Mouse (Mus musculus) heart, embryonic 11.5 days (tissue): Measurements from ENCODE around the gene Hoxc8. TPM values are rescaled to one million over a fixed set of nuclear protein-coding genes. Genes with fewer than 3 reads are reported as not detected.

Experiments
- ATAC-seq: fragments of 200-750 bp; cut with Nextera tagmentation; replicated peaks from 2 replicates; pipeline ENCODE4 v1.8.0; 2017; ENCODE audit warnings: moderate library complexity; ENCODE audit not compliant: insufficient number of reproducible peaks, low FRiP score, low TSS enrichment
- H3K27ac ChIP-seq: fragments of 300-500 bp; sonication (generic); 2 replicates; pipeline ENCODE4 v1.5.1; 2014; ENCODE audit warnings: mild to moderate bottlenecking, low read depth, low read length
- H3K27me3 ChIP-seq: fragments of 300-500 bp; sonication (generic); 2 replicates; pipeline ENCODE4 v1.6.1; 2014; ENCODE audit warnings: mild to moderate bottlenecking, low read length, mixed read lengths; ENCODE audit not compliant: control insufficient read depth, insufficient read depth
- H3K36me3 ChIP-seq: fragments of 300-500 bp; sonication (generic); 2 replicates; pipeline ENCODE4 v1.6.1; 2014; ENCODE audit warnings: mild to moderate bottlenecking, low read length, moderate library complexity, mixed read lengths; ENCODE audit not compliant: control insufficient read depth, insufficient read depth
- H3K4me1 ChIP-seq: fragments of 300-500 bp; sonication (generic); 2 replicates; pipeline ENCODE4 v1.6.1; 2014; ENCODE audit warnings: low read length; ENCODE audit not compliant: control insufficient read depth, insufficient read depth
- H3K4me2 ChIP-seq: fragments of 300-500 bp; sonication (generic); 2 replicates; pipeline ENCODE4 v1.6.1; 2014; ENCODE audit warnings: mild to moderate bottlenecking, moderate library complexity
- H3K4me3 ChIP-seq: fragments of 300-500 bp; sonication (generic); 2 replicates; pipeline ENCODE4 v1.5.1; 2014; ENCODE audit warnings: low read depth, low read length
- H3K9ac ChIP-seq: fragments of 300-500 bp; sonication (generic); 2 replicates; pipeline ENCODE4 v1.6.1; 2014; ENCODE audit warnings: mild to moderate bottlenecking, low read depth, low read length, moderate library complexity
- H3K9me3 ChIP-seq: fragments of 300-500 bp; sonication (generic); replicated peaks from 2 replicates; pipeline ENCODE4 v1.6.1; 2016; ENCODE audit warnings: low read length; ENCODE audit not compliant: control insufficient read depth
- WGBS: fragments of 180-500 bp; shearing (Covaris S2); extraction: QIAGEN DNeasy Blood & Tissue Kit; methylation state at CpG from one replicate; pipeline ENCODE4 v1.1.7; 2014; ENCODE audit not compliant: insufficient replicate concordance; 5-methylcytosine and 5-hydroxymethylcytosine counted together
- polyA plus RNA-seq: library from polyadenylated mRNA; unstranded; fragments of >200 nt; fragmentation: Nextera tagmentation; extraction: Ambion mirVana; gene quantifications from 2 replicates; pipeline ENCODE4 v1.2.1, GENCODE M21; 2014

The Hoxc8 gene
- polyA plus RNA-seq, 1 experiment from 2014 or later = 0.20 TPM

GRCm38 (mm10) chr15:103005797-103006196 lies 15.4 kb downstream of the Hoxc8 start:
- Histone ChIP-seq H3K27ac (no peak overlapping the region), H3K9ac (no peak overlapping the region), H3K4me2 (no peak overlapping the region), H3K36me3 (no peaks in the 10 kb centered on the region), H3K9me3 (no peaks in the 10 kb centered on the region), H3K4me1 (peaks cover 7% of the 10 kb centered on the region; the same call in 1 of the 2 replicates), H3K27me3 (peaks cover 99% of the 10 kb centered on the region), H3K4me3 (no peak overlapping the region)
- WGBS = 6% methylated on average over 5 of the region's 5 CpGs
- ATAC-seq = no peak

DNA sequence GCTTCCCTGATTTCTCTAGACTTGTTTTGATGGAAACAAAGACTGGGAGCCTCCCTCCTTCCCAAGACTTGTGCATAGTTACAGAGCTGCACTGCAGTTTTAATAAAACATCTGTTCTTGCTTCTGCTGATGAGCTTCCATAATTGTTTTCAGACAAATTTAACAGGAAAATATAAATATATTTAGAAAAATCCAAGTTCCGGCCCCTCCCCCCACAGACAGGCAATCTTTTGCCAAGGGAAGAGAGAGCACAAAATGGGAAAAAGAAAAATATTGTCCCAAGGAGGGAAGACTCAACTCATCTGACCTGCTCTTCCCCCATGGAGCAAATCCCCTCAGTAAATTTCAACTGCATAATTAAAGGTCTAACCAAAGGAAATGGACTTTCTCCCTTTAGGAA lies 15.9 kb downstream of the Hoxc8 start:
- Histone ChIP-seq H3K9ac (no peak overlapping the region), H3K4me3 (no peak overlapping the region), H3K36me3 (no peaks in the 10 kb centered on the region), H3K4me1 (peaks cover 2% of the 10 kb centered on the region; the same call in 1 of the 2 replicates), H3K4me2 (no peak overlapping the region), H3K27me3 (peaks cover 99% of the 10 kb centered on the region), H3K27ac (no peak overlapping the region), H3K9me3 (no peaks in the 10 kb centered on the region)
- WGBS = 3% methylated on average over 1 of the region's 1 CpGs
- no peak for ATAC-seq

- no peak for ATAC-seq
- Histone ChIP-seq H3K36me3 (no peaks in the 10 kb centered on the region), H3K4me3 (no peak overlapping the region), H3K9ac (no peak overlapping the region), H3K27me3 (peaks cover 98% of the 10 kb centered on the region), H3K4me2 (no peak overlapping the region), H3K4me1 (no peaks in the 10 kb centered on the region), H3K27ac (no peak overlapping the region), H3K9me3 (no peaks in the 10 kb centered on the region)
- WGBS = under 1% methylated on average over 27 of the region's 27 CpGs
These were observed 19.1 kb downstream of the Hoxc8 start for GRCm38 (mm10) chr15:103009265-103010111.

- H3K4me1 ChIP-seq = 0 out of 2 replicates have a peak, but pooled peaks cover 3% of the 10 kb centered on the region
These were observed 19.9 kb downstream of the Hoxc8 start for GRCm38 (mm10) chr15:103010112-103010846.

DNA sequence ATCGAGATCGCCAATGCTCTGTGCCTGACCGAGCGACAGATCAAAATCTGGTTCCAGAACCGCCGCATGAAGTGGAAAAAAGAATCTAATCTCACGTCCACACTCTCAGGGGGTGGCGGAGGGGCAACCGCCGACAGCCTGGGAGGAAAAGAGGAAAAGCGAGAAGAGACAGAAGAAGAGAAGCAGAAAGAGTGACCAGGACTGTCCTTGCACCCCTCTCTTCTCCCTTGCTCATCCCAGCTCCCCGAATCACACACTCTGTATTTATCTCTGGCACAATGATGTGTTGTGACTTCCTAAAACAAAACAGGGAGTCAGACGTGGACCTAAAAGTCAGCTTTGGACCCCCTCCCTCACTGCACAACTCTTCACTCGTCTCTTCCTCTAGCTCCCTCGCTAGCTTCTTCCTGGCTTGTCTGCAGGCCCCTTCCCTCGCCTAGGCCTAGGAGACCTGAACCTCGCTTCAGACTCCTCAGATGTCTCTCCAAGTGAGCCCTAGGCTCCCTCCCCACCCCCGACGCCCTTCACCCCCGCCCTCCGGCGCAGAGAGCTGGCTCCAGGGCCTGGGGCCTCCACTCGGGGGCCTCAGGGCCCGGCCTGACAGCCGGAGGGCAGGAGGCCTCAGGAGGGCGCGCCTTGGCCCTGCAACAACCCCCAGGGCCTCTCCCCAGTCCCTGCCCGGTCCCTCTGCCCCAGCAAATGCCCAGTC lies 20.6 kb downstream of the Hoxc8 start:
- no peak overlapping the region for H3K4me3 ChIP-seq

More at GRCm38 (mm10) chr15:103010112-103010846, 19.9 kb downstream of the Hoxc8 start:
- no peaks in the 10 kb centered on the region for H3K9me3 ChIP-seq
- H3K27me3 ChIP-seq = peaks cover 98% of the 10 kb centered on the region
- ATAC-seq = no peak
- no peaks in the 10 kb centered on the region for H3K36me3 ChIP-seq
- peak overlapping the region; percentile 11; the same call in 1 of the 2 replicates for H3K4me2 ChIP-seq
- no peak overlapping the region for H3K27ac ChIP-seq
- H3K4me3 ChIP-seq = no peak overlapping the region
- H3K9ac ChIP-seq = no peak overlapping the region
- WGBS = under 1% methylated on average over 31 of the region's 31 CpGs

GRCm38 (mm10) chr15:103011928-103012486 lies 21.6 kb downstream of the Hoxc8 start:
- H3K4me1 ChIP-seq = 0 out of 2 replicates have a peak, but pooled peaks cover 3% of the 10 kb centered on the region
- ATAC-seq = no peak
- H3K27ac ChIP-seq = no peak overlapping the region
- WGBS = under 1% methylated on average over 26 of the region's 26 CpGs
- no peaks in the 10 kb centered on the region for H3K9me3 ChIP-seq
- H3K27me3 ChIP-seq = peaks cover 98% of the 10 kb centered on the region
- H3K4me3 ChIP-seq = no peak overlapping the region
- H3K36me3 ChIP-seq = no peaks in the 10 kb centered on the region
- peak overlapping the region; percentile 37; the same call in 1 of the 2 replicates for H3K4me2 ChIP-seq
- no peak overlapping the region for H3K9ac ChIP-seq

More for the DNA sequence above, 20.6 kb downstream of the Hoxc8 start:
- 1% methylated on average over 28 of the region's 28 CpGs for WGBS
- H3K4me2 ChIP-seq = peak overlapping the region; percentile 11; the same call in 1 of the 2 replicates
- H3K27ac ChIP-seq = no peak overlapping the region
- H3K9me3 ChIP-seq = no peaks in the 10 kb centered on the region
- H3K36me3 ChIP-seq = no peaks in the 10 kb centered on the region
- no peak overlapping the region for H3K9ac ChIP-seq
- H3K4me1 ChIP-seq = 0 out of 2 replicates have a peak, but pooled peaks cover 3% of the 10 kb centered on the region
- H3K27me3 ChIP-seq = peaks cover 98% of the 10 kb centered on the region
- ATAC-seq = no peak

DNA sequence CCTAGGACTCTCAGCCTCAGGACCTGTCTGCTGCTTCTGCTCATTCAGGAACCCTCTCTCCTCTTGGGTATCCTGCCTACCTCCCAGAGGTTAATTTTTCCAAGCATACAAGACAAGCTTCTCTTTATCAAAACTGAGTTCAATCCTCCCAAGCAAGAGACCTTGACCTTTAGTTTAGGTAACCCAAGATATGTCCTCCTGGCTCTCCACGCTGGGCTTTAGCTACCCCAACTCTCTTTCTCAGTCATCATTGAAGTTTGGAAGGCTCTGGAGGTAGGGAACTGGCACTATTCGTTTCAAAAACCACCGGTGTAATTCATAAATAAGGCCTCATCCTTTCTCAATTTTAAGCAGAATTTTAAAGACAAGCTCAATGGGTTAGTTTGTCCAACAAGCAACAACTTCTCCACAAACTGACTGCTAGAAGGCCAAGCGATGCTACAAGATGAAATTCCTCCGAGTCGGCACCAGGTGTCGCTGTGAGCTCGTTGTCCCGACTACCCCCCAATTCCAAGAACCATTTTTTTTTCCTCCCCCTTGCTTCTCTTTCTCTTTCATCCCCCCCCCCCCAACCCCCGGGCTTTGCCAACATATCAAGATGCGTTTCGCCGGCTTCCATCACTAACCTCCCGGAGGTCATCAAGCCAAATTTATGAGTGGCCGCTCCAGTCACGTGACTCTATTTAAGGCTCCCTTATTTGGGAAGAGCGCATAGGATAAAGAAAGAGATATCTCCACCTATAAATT lies 23.0 kb downstream of the Hoxc8 start:
- ATAC-seq = no peak
- Histone ChIP-seq H3K4me2 (0 out of 2 replicates have a peak overlapping the region, but pooled peaks have one; percentile 1), H3K4me3 (no peak overlapping the region), H3K36me3 (no peaks in the 10 kb centered on the region), H3K4me1 (0 out of 2 replicates have a peak, but pooled peaks cover 3% of the 10 kb centered on the region), H3K27me3 (peaks cover 98% of the 10 kb centered on the region), H3K27ac (no peak overlapping the region), H3K9me3 (no peaks in the 10 kb centered on the region), H3K9ac (no peak overlapping the region)
- 3% methylated on average over 17 of the region's 17 CpGs for WGBS
